Mouse (Mus musculus) adrenal gland, postnatal 10 days (tissue): Measurements from ENCODE around the gene Specc1. TPM values are rescaled to one million over a fixed set of nuclear protein-coding genes. Genes with fewer than 3 reads are reported as not detected.

Experiments
- DNase-seq: peaks from one replicate; pipeline ENCODE4 v3.0.0; 2021; ENCODE audit warnings: mixed read lengths
- total RNA-seq, 2 experiments: library from RNA; stranded (reverse); gene quantifications; 2 replicates each; pipeline ENCODE4 v1.2.3; 2021

Specc1 gene
- total RNA-seq, 2 experiments from 2014 or later: 9.7 to 12.4 TPM

DNA sequence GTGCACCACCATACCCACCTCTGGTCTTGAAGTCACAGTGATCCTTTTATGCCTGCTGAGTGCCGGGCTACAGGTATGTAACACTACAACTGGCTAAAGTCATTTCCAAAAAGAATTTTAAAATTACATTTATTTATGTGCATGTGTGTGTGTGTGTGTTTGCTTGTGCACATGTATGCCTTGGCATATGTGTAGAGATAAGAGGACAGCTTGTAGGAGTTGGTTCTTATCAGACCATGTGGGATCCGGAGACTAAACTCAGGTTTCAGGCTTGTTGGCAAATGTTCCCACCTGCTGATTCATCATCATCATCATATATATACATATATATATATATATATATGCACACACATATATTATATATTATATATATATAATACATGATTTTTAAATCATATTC is 12.3 kb downstream of the Specc1 start:
- no peak for DNase-seq

DNA sequence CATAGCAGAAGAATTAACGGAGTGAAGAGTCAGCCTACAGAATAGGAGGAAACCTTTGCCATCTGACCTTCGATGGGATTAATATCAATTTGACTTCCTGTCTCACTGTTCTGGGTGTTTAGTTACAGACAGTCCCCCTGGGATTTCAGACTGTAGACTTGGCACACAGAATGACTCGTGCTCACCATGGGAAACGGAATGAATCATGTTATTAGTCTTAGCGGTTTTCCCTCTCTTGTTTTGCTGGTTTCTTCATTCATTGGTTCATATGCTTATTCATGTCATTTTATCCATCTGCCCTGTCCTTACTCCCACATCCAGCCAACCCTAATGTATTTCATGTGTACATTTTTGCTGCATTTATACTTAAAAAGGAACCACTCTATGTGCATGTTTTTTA is 14.3 kb downstream of the Specc1 start:
- peak; percentile 15 for DNase-seq

- no peak for DNase-seq
Observed at GRCm38 (mm10) chr11:61971441-61972221, 15.1 kb downstream of the Specc1 start.

GRCm38 (mm10) chr11:61974106-61974707 is 17.6 kb downstream of the Specc1 start:
- DNase-seq: no peak

- no peak for DNase-seq
Observed at GRCm38 (mm10) chr11:61975783-61976182, 19.2 kb downstream of the Specc1 start.

GRCm38 (mm10) chr11:61981285-61981684 is 24.7 kb downstream of the Specc1 start:
- DNase-seq: no peak

GRCm38 (mm10) chr11:61982828-61983227 is 26.3 kb downstream of the Specc1 start:
- no peak for DNase-seq

DNA sequence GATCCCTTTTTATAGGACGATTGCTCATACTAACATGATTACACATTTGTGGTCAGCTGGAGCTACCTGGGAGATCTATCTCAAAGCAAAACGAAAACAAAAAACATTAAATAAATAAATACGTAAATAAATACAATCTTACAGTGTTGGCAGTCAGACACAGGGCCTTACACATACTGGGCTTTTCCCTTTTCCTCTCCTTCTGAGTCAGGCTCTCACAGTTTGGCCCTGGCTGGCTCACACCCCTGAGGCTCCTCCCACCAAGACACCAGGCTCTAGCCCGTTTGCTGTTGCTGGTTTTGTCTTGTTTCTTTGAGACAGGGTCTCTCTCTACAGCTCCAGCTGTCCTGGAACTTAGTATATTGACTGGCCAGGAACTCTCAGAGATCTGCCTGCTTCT is 30.4 kb downstream of the Specc1 start:
- DNase-seq: no peak

DNA sequence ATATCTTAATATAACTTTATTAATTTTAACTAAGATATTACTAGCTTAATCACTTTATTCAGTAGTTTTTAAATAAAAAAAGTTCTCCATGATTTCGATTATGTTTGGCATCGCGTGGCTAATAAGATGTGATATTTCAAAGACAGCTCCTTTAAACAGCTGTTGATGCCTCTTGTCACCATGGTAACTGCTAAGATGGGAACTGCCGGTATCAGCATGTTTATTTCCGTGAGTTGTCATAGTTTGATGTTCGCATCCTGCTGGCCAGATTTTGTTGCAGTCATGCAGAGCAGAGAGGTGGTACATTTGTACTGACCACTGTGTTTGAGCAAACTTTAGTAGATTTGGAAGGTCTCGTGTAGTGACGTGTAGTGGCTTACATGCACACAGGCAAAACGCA is 33.1 kb downstream of the Specc1 start:
- no peak for DNase-seq

DNA sequence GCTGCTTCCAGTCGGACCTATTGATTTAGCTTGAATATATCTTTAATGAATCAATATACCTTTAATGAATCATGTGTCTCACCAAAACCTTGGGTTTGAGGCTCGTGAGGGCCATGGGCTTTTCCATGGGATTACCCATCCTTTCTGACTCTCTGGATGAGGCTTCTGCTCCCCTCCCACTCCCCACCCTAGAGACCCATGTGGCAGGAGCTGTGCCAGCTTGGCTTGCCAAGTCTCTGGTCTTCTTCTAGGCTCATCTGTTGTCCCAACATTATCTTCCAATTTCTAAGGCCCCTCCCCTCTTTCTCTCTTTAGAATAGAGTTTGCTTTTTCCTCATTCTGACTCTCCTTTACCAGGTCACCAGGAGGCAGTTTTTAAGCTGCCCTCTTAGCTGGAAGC is 35.0 kb downstream of the Specc1 start:
- no peak for DNase-seq

DNA sequence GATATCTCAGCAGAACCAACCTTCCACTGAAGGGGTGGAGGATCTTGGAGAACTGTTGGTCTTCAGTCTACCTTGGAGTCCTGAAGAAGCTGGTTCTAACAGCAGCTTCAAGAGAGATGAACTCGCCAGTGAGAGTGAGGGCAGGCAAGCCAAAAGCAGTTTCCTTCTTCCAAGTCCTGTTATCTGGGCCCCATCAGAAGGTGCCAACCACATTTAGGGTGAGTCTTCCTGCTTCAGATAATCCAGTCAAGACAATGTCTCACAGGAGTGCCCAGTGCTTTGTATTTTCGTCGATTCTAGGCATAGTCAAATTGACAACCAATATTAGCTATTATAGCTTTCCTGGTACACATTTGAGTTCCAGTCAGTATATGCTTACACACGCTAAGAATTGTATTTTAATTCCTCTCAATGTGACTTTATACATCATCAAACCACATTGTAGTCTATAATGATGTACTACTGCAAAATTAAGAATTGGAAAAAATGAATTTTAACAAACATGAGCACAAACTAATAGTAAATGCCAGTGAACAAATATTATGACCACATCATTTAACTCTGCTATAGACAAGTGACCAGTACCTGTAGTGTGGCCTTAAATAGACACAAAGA is 36.2 kb downstream of the Specc1 start:
- no peak for DNase-seq

GRCm38 (mm10) chr11:61999501-61999900 is 42.9 kb downstream of the Specc1 start:
- no peak for DNase-seq

DNA sequence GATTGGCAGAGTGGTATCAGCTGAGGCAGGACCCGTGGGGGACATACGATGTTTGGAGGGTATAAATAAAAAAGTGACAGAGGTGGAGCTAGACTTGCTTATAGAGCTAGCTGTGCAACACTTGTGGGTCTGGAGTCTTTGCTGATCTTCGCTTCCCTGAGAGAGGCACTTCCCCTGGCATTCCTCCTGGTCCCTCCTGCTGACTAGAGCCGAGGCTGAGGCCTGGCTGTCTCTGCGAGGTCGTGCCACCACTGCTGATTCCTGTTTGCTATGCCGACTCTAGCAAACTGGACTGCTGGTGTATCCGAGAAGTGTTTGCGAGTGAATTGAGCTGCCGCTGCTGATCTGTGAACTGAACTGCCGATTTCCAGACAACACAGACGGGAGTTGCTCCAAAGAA is 43.5 kb downstream of the Specc1 start:
- no peak for DNase-seq

DNA sequence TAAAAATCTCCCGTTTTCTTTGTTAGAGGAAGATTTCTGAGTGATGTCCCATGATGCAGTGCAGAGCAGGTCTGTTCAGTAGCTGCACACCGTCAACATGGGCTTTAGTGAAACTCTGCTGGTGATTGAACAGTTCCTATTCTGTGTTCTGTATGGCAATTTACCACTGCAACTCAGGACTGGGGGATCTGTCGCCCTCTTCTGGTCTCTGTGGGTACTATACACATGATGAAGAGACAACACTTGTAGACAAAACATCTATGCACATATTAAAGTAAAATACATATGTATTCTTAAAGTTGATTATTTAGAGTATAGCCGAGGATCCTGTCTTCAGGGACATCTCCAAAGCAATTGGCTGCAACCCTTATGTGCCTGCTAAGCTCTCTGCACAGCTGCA is 45.4 kb downstream of the Specc1 start:
- DNase-seq: no peak

DNA sequence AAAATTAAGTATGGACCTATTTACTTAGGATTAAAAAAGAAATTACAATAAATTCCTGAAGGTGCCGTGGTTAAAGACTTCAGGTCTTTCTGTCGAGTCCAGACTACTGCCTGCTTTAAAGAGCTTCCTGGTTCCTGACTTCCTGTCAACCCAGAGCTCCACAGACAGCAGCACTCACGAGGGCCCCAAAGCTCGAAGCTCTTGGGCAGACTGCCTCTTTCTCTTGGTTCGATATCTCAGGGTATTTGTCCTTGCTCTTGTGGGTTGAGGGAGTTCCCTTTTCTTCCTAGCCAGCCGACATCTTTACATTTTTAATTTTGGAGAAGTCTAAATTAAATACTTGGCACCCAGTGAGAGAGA is 48.3 kb downstream of the Specc1 start:
- DNase-seq: no peak

GRCm38 (mm10) chr11:62005241-62005910 is 48.8 kb downstream of the Specc1 start:
- peak; percentile 36 for DNase-seq

GRCm38 (mm10) chr11:62005911-62006260 is 49.3 kb downstream of the Specc1 start:
- no peak for DNase-seq

- no peak for DNase-seq
Observed at GRCm38 (mm10) chr11:62006680-62007079, 50.1 kb downstream of the Specc1 start.

DNA sequence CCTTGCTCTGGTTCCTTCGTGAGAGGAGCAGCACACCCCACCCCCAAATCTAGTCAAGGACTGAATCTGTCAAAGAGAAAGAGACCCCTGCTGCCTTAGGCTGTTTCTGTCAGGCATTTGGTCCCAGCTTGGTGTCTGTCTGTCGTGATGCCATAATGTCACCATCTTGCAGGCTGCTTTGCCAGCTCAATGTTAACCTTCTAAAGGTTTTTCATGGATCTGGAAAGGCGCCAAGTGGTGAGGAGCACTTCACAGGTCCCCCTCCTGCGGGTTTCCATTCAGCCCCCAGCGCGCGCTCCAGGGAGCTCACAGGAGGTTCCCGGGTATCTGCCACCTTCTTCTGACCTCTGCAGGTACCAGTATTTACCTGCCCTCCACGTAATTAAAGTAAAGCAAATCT is 51.4 kb downstream of the Specc1 start:
- DNase-seq: no peak

- no peak for DNase-seq
Observed at GRCm38 (mm10) chr11:62010625-62011231, 54.2 kb downstream of the Specc1 start.

- DNase-seq: no peak
Observed at GRCm38 (mm10) chr11:62012039-62012438, 55.5 kb downstream of the Specc1 start.

DNA sequence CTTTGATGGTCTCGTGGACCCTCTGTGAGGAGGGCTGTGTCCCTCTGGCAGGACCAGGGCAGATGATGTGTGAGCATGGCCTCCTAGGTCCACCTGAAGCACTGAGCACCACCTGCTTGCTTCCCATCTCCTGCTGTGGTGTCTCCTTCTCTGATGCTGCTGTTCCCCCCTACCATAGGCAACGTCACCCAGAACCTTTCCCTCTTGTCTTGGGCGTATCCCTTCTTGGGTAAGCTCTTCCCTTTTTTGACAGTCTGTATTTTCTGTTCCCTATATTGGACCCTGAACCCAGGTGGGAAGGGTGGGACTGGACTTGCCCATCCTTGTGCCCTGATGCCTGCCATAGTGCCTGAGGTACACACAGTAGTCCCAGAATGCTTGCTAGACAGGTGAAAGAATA is 56.9 kb downstream of the Specc1 start:
- no peak for DNase-seq
